Mouse (Mus musculus) megakaryocyte, embryonic 14.5 days (primary cell): ENCODE results near the gene Olfr644. TPM values are rescaled to one million over a fixed set of nuclear protein-coding genes. Genes with fewer than 3 reads are reported as not detected.

Source experiments
- H3K27me3 ChIP-seq: replicated peaks from 2 replicates; pipeline ENCODE3; 2012; ENCODE audit warnings: inconsistent platforms
- H3K36me3 ChIP-seq: replicated peaks from 2 replicates; pipeline ENCODE3; 2012; ENCODE audit warnings: low read length, inconsistent platforms, mixed read lengths
- H3K4me1 ChIP-seq: 2 replicates; pipeline ENCODE4 v1.6.1; 2012; ENCODE audit warnings: inconsistent platforms
- H3K4me3 ChIP-seq: replicated peaks from 2 replicates; pipeline ENCODE3; 2012; ENCODE audit warnings: moderate library complexity, mild to moderate bottlenecking, inconsistent platforms
- H3K9me3 ChIP-seq: 2 replicates; pipeline ENCODE4 v1.6.1; 2012; ENCODE audit warnings: inconsistent platforms
- FLI1 ChIP-seq: IDR thresholded peaks from 2 replicates; pipeline ENCODE4 v1.6.1; 2012; ENCODE audit warnings: low read length, inconsistent platforms, mixed read lengths
- GATA1 ChIP-seq: IDR thresholded peaks from 3 replicates; pipeline ENCODE4 v1.6.1; 2012; ENCODE audit warnings: mixed read lengths, low read length, inconsistent platforms, borderline replicate concordance
- polyA plus RNA-seq: library from polyadenylated mRNA; stranded (reverse); fragments of >175 nt; gene quantifications from 2 replicates; pipeline ENCODE4 v1.2.3, GENCODE M21; 2012; ENCODE audit warnings: low replicate concordance; ENCODE audit not compliant: insufficient read depth

Gene Olfr644
- polyA plus RNA-seq, 1 experiment, result not detected

- Histone ChIP-seq H3K27me3 (no peaks in the 10 kb centered on the region), H3K4me3 (no peak within 1 kb of the TSS), H3K9me3 (no peaks in the 10 kb centered on the region), H3K36me3 (no peaks in the 10 kb centered on the region), H3K4me1 (no peaks in the 10 kb centered on the region)
- no peak for TF ChIP-seq GATA1
- no peak for TF ChIP-seq FLI1
Measured at GRCm38 (mm10) chr7:104025473-104025872, 46.2 kb downstream of the Olfr644 start, which contains the start of gene Olfr640. Gene Olfr640 (minus strand): TSS chr7:104025573.

GRCm38 (mm10) chr7:104021651-104022050, 50.0 kb downstream of the Olfr644 start:
- Histone ChIP-seq H3K36me3 (no peaks in the 10 kb centered on the region), H3K9me3 (no peaks in the 10 kb centered on the region), H3K27me3 (no peaks in the 10 kb centered on the region), H3K4me3 (no peak overlapping the region), H3K4me1 (no peaks in the 10 kb centered on the region)
- TF ChIP-seq FLI1 (no peak), GATA1 (no peak)

GRCm38 (mm10) chr7:104018953-104019352, 52.7 kb downstream of the Olfr644 start:
- no peaks in the 10 kb centered on the region for H3K4me1 ChIP-seq
- no peak overlapping the region for H3K4me3 ChIP-seq
- no peak for TF ChIP-seq GATA1
- TF ChIP-seq FLI1, result no peak
- H3K36me3 ChIP-seq, result no peaks in the 10 kb centered on the region
- H3K9me3 ChIP-seq, result no peaks in the 10 kb centered on the region
- no peaks in the 10 kb centered on the region for H3K27me3 ChIP-seq

GRCm38 (mm10) chr7:104017203-104017602, 54.5 kb downstream of the Olfr644 start, which contains the start of gene Olfr639:
Gene Olfr639 (minus strand): TSS chr7:104017303.
- Histone ChIP-seq H3K36me3 (no peaks in the 10 kb centered on the region), H3K9me3 (no peaks in the 10 kb centered on the region), H3K4me1 (no peaks in the 10 kb centered on the region), H3K4me3 (no peak within 1 kb of the TSS), H3K27me3 (no peaks in the 10 kb centered on the region)
- TF ChIP-seq FLI1 (no peak), GATA1 (no peak)

Other genes starting within 250 kb of the Olfr644 start
- gene Hbb-bs, start 243.8 kb downstream of the Olfr644 start, polyA plus RNA-seq, result 423 and 663 TPM in 2 replicates
- not detected in 2 replicates for gene Hbb-bh2, start 231.3 kb downstream of the Olfr644 start, polyA plus RNA-seq
- gene Hbb-bh1, start 228.7 kb downstream of the Olfr644 start, polyA plus RNA-seq, result not detected in 2 replicates
- gene Hbb-y, start 218.7 kb downstream of the Olfr644 start, polyA plus RNA-seq, result 3.6 TPM in 1 of 2 replicates, not detected in the other
- not detected in 2 replicates for gene Olfr66, start 185.6 kb downstream of the Olfr644 start, polyA plus RNA-seq
- gene Olfr64, start 177.4 kb downstream of the Olfr644 start, polyA plus RNA-seq, result not detected in 2 replicates
- gene Olfr65, start 168.4 kb downstream of the Olfr644 start, polyA plus RNA-seq, result not detected in 2 replicates
- gene Olfr631, start 143.0 kb downstream of the Olfr644 start, polyA plus RNA-seq, result not detected in 2 replicates
- not detected in 2 replicates for gene Olfr632, start 137.5 kb downstream of the Olfr644 start, polyA plus RNA-seq
- gene Olfr633, start 127.4 kb downstream of the Olfr644 start, polyA plus RNA-seq, result not detected in 2 replicates
- gene Olfr635, start 100.7 kb downstream of the Olfr644 start, polyA plus RNA-seq, result not detected in 2 replicates
- not detected in 2 replicates for gene Olfr638, start 73.1 kb downstream of the Olfr644 start, polyA plus RNA-seq
- gene Olfr639, start 54.6 kb downstream of the Olfr644 start, polyA plus RNA-seq, result not detected in 2 replicates
- gene Olfr640, start 46.3 kb downstream of the Olfr644 start, polyA plus RNA-seq, result not detected in 2 replicates
- gene Olfr641, start 36.4 kb downstream of the Olfr644 start, polyA plus RNA-seq, result not detected in 2 replicates
- not detected in 2 replicates for gene Olfr642, start 19.2 kb downstream of the Olfr644 start, polyA plus RNA-seq
- 0.04 TPM in 1 of 2 replicates, not detected in the other for gene 4930516K23Rik, start 10.4 kb downstream of the Olfr644 start, polyA plus RNA-seq
- gene Olfr645, start 13.6 kb upstream of the Olfr644 start, polyA plus RNA-seq, result not detected in 2 replicates
- gene Olfr646, start 33.0 kb upstream of the Olfr644 start, polyA plus RNA-seq, result 0.13 TPM in 1 of 2 replicates, not detected in the other
- not detected in 2 replicates for gene Ubqln5, start 58.0 kb upstream of the Olfr644 start, polyA plus RNA-seq
- not detected in 2 replicates for gene Olfr643, start 65.5 kb upstream of the Olfr644 start, polyA plus RNA-seq
- gene Ubqln3, start 71.4 kb upstream of the Olfr644 start, polyA plus RNA-seq, result not detected in 2 replicates
- gene Ubqlnl, start 78.7 kb upstream of the Olfr644 start, polyA plus RNA-seq, result 0.06 TPM in 1 of 2 replicates, not detected in the other
- not detected in 2 replicates for gene Olfm5, start 93.0 kb upstream of the Olfr644 start, polyA plus RNA-seq
- not detected in 2 replicates for gene Olfr648, start 111.5 kb upstream of the Olfr644 start, polyA plus RNA-seq
- gene Olfr649, start 124.1 kb upstream of the Olfr644 start, polyA plus RNA-seq, result not detected in 2 replicates
- 0.39 and 1.5 TPM in 2 replicates for gene Trim6, start 146.9 kb upstream of the Olfr644 start, polyA plus RNA-seq
- 0.30 TPM in 1 of 2 replicates, not detected in the other for gene Trim34a, start 172.6 kb upstream of the Olfr644 start, polyA plus RNA-seq
- gene Trim5, start 216.2 kb upstream of the Olfr644 start, polyA plus RNA-seq, result 0.08 TPM in 1 of 2 replicates, not detected in the other
- gene Trim12a, start 243.6 kb upstream of the Olfr644 start, polyA plus RNA-seq, result not detected in 2 replicates